Mouse (Mus musculus) CH12.LX (cell line): Measurements from ENCODE around the gene Tnfrsf14.

Experiments used
- CTCF ChIP-seq, 2 experiments: IDR thresholded peaks in 1 of 2; conservative IDR thresholded peaks in 1 of 2; 2 replicates each; pipeline ENCODE4 v1.5.1; 2011 to 2012; ENCODE audit warnings: low read depth in 2 of 2, low read length in 2 of 2, improper control_type of control experiment in 1 of 2, inconsistent platforms in 1 of 2, mild to moderate bottlenecking in 1 of 2, moderate library complexity in 1 of 2
- ELF1 ChIP-seq: IDR thresholded peaks from 2 replicates; pipeline ENCODE4 v1.6.1; 2014; ENCODE audit warnings: low read depth, mild to moderate bottlenecking, inconsistent platforms, low read length, improper control_type of control experiment
- POLR2A ChIP-seq: IDR thresholded peaks from 2 replicates; pipeline ENCODE4 v1.6.1; 2011; ENCODE audit warnings: low read depth, mild to moderate bottlenecking, improper control_type of control experiment, low read length

- TF ChIP-seq ELF1 = no peak
- TF ChIP-seq CTCF (conservative IDR thresholded peaks at IDR 0.05 in 1 of 2, IDR thresholded peaks at IDR 0.05 in 1 of 2; ENCODE audit: low read depth in 2 of 2, low read length in 2 of 2) = no peak
- TF ChIP-seq POLR2A = no peak
These were observed 35.0 kb upstream of the Tnfrsf14 start for GRCm38 (mm10) chr4:154963190-154963836.
